Mouse (Mus musculus): Measurements from ENCODE around the gene Kif2c. TPM values are rescaled to one million over a fixed set of nuclear protein-coding genes. Genes with fewer than 3 reads are reported as not detected.
"Not testable (repeated sequence)": the region's sequence is repeated elsewhere in the genome, so short reads cannot be mapped to it uniquely, and the experiment has no call there.

Gene Kif2c
- polyA plus RNA-seq, 1 experiment: 0.89 TPM

DNA sequence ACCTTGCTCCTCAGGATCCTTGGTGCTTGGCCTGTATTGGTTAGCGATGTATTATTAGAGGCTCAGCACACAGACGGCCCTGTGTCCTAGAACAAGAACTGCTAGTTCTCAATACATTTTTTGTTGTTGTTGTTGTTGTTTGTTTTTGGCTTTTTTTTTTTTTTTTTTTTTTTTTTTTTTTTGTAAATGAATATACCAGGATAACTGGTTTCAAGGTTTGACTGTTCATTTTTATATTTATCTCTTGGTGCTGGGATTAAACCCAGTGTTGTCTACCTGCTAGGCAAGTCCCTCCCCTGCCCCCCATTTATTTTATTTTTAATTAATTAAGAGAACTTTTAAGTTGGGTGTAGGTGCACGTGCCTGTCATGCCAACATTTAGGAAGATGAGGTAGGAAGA, 6.5 kb upstream of the Kif2c start:
- DNase-seq (ENCODE audit: low spot score): no peak

GRCm38 (mm10) chr4:117182759-117183096, 289 bp upstream of the Kif2c start:
- not testable (repeated sequence) for DNase-seq (ENCODE audit: low spot score)

GRCm38 (mm10) chr4:117169936-117170335, 12.5 kb downstream of the Kif2c start:
- no peak for DNase-seq (ENCODE audit: low spot score)

DNA sequence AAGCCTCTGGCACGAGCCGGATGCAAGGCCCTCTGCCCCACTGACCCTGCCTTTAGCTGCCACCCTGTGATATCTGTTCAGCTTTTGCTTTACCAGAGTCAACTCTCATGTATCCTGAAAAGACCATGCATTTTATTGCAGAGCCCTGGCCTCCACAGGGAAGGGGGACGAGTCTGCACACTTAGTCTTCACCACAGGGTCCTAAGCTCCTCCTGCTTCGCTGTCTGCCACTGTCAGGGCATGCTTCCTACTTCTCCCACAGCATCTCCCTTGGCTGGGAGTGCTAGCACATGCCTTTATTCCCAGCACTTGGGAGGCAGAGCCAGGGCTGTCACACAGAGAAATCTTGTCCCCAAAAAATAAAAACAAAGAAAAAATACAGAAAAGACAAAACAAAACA, 21.3 kb downstream of the Kif2c start:
- DNase-seq (ENCODE audit: low spot score): no peak

DNA sequence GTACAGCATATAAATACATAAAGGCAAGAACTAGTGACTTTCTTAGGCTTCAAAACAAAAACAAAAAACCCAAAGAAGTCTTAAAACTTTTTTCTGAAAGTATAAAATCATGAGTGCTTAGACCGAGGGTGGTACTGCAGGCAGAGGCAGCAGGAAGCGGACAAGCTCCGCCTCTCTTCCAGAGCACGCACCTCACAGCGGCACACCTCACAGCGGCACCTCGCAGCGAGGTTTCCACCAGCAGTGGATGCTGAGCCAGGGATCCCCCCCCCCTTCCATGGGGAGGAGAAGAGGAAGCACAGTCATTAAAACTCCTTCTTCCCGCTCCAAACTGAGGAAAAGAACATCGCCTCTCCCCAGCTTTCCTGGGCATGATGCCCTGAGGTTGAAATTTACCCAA, 22.8 kb downstream of the Kif2c start:
- DNase-seq (ENCODE audit: low spot score): no peak

DNA sequence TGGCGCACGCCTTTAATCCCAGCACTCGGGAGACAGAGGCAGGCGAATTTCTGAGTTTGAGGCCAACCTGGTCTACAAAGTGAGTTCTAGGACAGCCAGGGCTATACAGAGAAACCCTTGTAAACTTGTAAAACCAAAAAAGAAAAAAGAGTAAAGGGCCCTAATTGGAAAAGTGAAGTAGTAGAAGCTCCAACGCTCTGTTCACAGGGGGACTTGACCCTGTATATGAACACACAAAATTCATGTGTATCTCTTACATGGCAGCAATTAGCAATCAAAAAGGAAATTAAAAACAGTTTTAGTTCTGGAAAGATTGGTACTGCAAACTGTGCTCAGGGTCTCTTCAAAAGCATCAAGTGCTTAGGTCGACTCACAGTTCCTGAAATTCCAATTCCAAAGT, 26.1 kb downstream of the Kif2c start:
- DNase-seq (ENCODE audit: low spot score): no peak

DNA sequence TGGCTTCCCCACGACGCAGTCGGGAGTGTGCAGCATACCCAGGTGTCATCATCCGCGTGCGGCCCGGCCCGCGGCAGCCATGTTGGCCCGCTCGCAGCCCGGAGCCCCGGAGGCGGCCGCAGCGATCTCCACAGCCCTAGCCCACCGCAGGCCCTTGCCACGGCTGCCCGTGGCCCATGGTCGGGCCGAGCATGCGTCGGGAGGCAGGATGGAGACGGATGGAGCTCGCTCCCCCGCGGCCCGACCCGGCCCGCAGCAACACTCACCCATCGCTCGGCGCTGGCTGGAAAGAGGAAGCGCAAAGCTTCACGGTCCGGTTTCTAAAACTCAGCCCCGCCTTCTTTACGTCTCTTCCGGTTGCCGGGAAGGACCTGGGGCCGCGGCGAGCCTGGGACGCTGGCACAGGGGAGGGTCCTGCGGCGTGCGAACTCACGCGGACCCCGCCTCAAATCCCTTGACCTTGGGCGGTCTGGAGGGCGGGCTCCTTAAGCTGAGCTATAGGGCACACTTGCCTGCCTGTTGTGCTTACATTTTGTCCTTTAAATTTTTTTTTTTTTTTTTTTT, 26.6 kb downstream of the Kif2c start, which contains the start of gene Rps8:
TSS of gene Rps8 (minus strand) at position 452 of the 564 bp plus-strand sequence.
- DNase-seq (ENCODE audit: low spot score): peak; percentile 81

- DNase-seq (ENCODE audit: low spot score): no peak
Observed at GRCm38 (mm10) chr4:117155020-117155791, 27.2 kb downstream of the Kif2c start.

- no peak for DNase-seq (ENCODE audit: low spot score)
Observed at GRCm38 (mm10) chr4:117152714-117153113, 29.7 kb downstream of the Kif2c start.

- no peak for DNase-seq (ENCODE audit: low spot score)
Observed at GRCm38 (mm10) chr4:117151416-117151815, 31.0 kb downstream of the Kif2c start.

GRCm38 (mm10) chr4:117150212-117150733, 32.2 kb downstream of the Kif2c start:
- DNase-seq (ENCODE audit: low spot score): no peak

- DNase-seq (ENCODE audit: low spot score): no peak
Observed at GRCm38 (mm10) chr4:117149291-117150211, 32.9 kb downstream of the Kif2c start.

- DNase-seq (ENCODE audit: low spot score): no peak
Observed at GRCm38 (mm10) chr4:117148815-117149214, 33.6 kb downstream of the Kif2c start.

DNA sequence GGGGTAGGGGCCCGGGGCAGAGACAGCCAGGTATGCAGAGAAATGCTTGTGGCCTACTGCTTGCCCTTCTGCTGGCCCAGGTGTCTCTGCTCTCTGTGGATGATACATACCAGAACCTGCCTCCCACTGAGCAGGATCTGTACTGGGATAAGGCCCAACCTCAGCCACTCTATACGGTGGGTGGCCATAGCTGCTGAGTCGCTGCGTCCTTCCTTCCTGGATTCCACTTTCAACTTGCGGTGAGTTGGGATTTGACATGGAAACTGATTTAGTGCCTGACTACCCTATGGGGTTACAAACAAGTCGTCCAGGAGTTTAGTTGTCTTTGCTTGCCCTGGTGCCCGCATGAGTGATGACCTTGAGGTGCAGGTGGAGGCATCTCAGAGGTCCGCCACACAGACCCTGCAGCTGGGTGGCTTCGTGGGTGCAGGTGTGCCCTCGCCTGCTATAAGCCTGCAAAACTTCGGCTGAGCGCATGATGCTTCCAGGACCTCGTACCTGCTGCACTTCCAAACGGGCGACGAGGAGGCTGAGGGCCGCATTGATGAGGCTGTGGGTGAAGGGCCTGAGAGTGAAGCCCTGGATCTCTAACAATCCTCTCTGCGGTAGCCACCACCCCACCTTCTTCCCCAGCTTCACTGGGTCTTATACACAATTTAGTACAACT, 34.3 kb downstream of the Kif2c start:
- no peak for DNase-seq (ENCODE audit: low spot score)

DNA sequence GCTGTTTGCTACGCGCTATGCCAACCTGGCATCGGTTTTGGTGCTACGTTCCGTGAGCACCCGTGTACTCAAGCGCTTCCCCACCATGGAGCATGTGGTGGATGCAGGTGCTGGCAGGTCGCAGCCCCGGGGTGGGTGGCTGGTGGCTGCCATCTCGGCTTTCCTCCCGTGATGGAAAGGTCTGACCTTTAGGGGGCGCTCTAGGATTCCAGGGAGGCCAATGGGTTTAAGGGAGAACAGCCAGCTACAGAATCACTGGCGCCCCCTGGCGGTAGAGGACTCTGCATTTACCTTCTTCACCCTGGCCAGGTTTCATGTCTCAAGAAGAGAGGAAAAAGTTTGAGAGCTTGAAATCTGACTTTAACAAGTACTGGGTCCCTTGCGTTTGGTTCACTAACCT, 36.3 kb downstream of the Kif2c start:
- peak; percentile 84 for DNase-seq (ENCODE audit: low spot score)

GRCm38 (mm10) chr4:117145248-117145647, 37.2 kb downstream of the Kif2c start:
- no peak for DNase-seq (ENCODE audit: low spot score)

- DNase-seq (ENCODE audit: low spot score): no peak
Observed at GRCm38 (mm10) chr4:117143023-117143422, 39.4 kb downstream of the Kif2c start.

DNA sequence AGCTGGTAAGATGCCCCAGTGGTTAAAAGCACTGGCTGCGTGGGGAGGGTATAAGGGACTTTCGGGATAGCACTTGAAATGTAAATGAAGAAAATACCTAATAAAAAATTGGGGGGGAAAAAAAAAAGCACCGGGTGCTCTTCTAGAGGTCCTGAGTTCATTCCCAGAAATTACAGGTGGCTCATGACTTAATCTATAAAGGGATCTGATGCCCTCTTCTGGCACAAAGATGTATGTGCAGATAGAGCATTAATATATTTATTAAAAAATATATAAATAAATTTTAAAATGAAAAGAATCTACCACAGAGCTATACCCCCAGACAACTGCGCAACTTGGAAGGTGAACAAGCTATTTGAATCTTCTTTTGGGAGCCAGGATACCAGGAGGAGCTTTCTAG, 41.8 kb downstream of the Kif2c start:
- DNase-seq (ENCODE audit: low spot score): no peak

GRCm38 (mm10) chr4:117139217-117139612, 43.2 kb downstream of the Kif2c start:
- no peak for DNase-seq (ENCODE audit: low spot score)

DNA sequence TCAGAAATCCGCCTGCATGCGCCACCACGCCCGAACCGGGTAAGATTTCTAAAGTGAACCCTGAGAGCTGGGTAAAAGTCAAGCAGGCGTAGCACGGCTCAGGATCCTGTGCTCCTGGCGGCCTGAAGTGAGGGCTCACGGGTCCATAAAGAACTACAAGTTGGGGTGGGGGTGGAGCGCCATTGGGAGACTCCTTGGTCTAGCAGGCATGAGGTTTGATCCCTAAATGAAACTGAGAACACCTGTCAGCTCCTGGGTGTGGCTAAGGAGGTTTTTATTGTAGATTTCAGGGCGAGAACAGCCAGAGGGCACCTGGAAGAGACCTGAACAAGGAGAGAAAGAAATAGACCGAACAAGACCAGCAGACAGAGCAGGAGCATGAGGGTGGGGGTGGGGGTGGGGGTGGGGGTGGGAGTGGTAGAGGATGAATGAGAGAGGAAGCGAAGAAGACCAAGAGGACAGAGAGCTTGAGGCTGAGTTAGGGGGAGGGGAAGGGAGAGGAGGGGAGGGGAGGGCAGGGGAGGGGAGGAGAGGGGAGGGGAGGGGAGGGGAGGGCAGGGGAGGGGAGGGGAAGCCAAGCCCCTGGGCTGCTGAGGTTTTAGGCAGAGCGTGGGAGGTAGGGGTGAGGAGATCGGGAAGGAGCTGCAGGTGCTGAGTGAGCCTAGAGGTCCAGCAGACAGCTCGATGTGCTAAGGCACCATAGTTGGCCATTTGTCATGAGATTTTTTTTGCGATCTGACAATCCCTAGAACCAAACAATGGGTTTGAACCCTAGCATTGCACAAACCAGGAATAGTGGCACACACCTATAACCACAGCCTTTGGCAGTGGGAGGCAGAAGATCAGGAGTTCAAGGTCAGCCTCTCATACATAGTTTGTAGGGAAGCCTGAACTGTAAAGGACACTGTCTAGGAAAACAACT, 43.9 kb downstream of the Kif2c start:
- DNase-seq (ENCODE audit: low spot score): no peak

DNA sequence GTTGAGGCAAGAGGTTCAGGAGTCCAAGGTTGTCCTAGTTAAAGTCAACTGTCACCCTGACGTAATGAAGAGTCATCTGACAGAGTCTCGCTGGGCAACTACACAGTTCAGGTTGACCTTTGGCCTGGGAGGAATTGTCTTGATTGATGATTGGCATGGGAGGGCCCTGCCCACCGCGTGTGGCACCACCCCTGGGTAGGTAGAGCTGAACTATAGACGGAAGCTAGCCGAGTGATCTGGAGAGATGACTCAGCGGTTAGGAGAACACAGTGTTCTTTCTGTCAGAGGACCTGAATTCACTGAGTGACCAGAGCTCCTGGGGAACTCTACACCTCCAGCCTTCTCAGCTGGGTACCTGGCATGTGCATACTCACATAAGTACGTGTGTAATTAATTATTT, 46.4 kb downstream of the Kif2c start:
- no peak for DNase-seq (ENCODE audit: low spot score)
